Mouse (Mus musculus): ENCODE data around the gene Sphk2. TPM values are rescaled to one million over a fixed set of nuclear protein-coding genes. Genes with fewer than 3 reads are reported as not detected.
A peak's percentile ranks its signal among the peaks of the same experiment; 100 is the strongest.
"Not testable (repeated sequence)": the region's sequence is repeated elsewhere in the genome, so short reads cannot be mapped to it uniquely, and the experiment has no call there.

Gene Sphk2
- total RNA-seq, 2 experiments from 2014 or later, result 36.6 to 37.2 TPM

DNA sequence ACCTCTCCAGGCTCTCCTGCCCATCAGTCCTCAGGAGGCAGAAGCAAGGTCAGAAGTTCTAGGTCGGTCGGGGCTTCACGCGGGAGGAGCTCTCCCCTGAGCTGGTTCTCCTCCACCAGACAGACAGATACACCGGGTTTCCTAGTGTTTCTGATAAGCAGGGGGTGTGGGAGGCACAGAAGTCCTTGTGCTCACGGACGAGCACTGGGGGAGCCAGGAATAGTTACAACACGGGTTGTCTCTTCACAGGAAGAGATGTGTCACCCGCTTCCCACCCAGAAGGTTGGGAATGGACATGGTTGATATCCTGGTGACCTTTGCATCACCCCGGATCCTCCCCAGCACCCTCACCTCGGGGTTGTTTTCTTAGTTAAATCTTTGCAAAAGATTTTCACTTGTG, 28.0 kb downstream of the Sphk2 start:
- DNase-seq, result no peak

DNA sequence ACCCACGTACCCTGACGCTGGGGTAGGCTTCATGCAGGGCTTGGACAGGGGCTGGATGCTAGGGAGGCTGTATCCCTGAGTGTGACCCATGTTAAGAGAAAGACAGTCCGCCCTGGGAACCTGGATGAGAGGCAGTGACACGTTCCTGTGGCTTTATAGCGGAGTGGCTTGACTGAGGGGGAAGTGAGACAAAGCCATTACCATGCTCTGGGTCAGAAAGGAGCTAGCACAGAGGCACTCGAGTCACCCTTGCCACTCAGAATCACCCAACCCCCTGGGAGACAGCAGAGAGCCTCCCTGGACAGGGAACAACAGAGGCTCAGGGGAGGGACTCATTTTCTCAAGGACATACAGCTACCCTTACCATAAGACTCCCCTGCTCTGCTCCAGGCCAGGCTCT, 28.7 kb downstream of the Sphk2 start:
- DNase-seq, result no peak

DNA sequence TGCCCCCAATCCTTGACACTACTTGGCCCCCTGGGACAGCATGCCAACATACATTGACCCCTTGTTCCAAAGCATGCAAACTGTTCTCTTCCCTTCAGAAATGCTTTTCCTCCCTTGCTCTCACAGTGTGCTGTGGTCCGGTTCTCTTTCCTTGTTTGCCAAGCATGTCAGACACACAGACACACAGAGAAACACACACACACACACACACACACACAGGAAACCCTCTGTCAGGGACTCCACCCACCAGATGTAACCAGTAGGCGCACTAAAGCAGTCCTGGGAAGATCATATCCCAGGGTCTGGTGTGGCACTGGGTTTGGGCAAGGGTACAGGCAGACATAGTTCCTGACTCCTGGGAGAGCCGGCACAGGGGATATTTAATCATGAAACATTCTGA, 31.0 kb downstream of the Sphk2 start:
- DNase-seq, result no peak

DNA sequence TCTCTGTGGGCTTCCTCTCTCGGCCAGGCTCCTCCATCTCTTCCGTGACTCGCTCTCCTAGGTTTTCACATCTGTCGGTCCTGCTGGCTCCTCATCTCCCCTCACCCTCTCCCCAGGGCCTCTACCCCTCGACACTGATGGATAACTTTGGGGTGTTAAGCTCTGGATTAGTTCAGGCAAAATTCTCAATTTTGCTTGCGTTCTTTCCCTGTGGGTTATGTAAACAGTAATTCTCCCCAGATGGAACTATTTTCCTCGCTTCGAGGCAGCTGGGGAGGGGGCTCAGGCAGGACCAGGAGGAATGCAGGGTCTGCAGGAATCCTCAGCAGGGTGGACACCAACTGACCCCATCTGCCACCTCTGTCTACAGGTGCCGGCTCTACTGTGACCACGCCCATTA, 32.0 kb downstream of the Sphk2 start:
- DNase-seq, result no peak

DNA sequence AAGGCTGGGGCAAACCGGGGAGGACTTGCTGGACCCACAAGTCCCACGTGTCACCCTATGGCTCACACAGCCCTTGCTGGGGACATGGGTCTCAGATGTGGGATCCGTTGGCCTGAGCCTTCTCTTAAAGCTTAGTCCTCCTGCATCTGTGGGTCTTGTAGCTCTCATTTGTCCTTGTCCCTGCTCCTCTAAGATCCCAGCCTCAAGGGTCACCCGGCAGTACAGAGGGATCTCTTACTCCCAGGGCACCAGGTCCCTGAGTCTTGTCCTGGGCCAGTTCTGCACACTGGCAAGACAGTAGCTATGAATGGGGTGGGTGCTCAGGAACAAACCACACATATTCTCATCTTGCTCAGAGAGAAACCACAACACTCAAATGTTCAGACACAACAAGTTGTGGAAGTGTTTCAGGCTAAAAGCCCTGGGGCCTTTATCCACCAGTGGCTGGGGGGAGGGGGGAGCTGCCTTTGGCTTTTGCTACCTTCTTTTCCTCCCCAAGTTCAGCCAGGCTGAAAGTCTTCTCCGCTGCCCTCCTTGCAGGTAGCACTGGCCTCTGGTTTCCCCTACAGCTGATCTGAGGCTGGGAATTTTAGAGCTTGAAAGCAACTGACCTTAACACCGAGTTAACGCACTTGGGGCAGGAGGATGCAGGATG, 34.3 kb downstream of the Sphk2 start, which contains the start of gene Ntn5:
TSS of gene Ntn5 (plus strand) at position 627 of the 655 bp plus-strand sequence.
- no peak for DNase-seq

DNA sequence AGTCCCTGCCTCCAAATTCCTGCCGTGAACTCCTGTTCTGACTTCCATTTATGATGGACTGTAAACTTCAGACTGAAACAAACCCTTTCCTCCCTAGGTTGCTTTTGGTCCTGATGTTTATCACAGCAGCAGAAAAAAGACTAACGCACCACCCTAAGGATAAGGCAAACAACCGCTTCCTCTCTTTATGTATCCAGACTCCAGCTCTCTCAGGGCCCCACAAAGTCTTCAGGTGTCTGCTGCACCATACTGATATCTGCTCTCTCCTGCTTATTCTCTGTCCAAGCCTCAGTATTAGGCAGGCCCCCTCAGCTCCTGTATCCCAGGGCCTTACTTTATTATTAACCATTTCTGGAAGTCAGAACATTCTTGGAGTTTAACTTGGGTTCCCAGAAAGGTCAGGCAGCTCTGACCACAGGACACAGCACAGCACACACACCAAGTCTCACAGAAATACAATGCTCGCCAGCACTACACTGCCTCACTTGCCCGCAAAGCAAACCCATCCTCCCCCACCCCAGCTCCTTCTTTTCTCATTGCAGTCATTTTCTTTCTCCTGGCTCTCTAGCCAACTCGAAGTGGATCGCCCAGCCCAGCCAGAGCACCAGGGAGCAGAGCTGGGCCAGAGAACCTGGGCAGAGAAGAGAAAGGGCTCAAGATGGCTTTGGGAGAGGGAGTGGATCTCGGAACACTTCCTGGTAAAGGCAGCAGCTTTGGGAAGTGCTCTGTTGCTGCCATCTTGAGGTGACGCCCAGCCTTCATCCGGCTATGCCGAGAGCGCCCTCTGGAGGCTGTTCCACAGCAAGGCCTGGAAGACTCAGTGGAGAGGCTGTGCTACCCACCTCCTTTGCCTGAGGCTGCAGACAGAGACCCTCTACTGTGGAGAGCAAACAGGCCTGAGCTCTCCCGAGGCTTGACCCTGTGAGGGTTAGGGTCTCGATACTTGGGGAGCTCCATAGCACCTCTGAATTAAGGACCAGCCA, 35.4 kb downstream of the Sphk2 start:
- peak; percentile 80 to 84 for DNase-seq

DNA sequence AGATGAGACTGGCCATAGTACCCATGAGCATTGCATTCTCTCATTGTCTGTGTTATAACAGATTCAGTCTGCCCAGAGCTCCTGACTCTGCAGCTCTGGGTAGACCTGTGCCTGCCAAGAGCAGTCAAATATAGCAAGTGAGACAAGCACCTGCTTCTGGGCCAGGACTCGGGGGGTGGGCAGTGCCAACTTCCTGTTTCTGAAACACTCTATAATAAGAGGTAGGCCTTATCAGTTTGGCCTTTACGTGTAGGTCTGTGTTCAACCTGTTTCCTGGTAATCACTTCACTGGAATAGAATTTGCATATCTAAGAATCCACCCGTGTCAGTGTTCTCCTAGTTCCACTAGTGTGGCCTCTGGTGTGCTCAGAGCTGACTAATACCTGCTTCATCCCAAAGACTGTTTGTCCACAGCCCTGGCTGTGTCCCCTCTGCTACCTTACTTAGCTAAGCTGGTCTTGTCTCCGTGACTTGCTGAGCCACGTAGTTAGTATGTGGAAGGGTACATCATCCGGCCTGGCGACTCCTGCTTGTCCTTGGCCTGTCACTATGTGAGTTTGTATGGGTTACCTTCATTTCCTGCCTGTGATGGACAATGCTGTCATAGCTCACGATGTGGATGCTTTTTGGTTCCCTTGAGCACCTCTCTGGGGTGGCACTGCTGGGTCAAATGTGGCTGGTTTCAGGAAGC, 36.6 kb downstream of the Sphk2 start:
- no peak for DNase-seq

DNA sequence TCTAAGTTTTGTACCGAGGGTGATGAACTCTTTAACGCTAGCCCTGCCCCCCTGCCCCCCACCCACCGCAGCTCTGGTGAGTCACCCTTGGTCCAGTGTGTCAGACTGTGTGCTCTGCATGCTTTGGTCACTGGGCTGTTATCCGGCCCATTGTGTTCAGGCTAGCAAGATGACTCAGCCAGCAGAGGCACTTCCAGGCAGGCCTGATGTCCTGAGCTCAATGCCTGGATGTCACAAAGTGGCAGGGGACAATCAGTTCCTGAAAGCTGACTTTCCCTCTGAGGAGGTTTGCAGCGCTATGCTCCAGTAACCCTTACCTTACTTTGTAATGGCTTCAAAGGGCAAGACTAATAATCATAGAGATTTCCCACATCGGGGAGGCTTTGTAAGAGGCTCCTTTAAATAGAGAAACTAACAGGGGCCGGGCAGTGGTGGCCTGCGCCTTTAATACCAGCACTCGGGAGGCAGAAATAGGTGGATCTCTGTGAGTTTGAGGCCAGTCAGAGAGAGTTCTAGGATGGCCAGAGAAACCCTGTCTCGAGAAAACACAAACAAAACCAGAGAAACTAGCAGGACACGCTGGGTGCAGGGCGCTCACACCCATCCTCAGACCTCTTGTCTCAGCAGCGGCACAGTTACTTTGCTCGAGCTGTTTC, 37.7 kb downstream of the Sphk2 start:
- DNase-seq, result no peak

DNA sequence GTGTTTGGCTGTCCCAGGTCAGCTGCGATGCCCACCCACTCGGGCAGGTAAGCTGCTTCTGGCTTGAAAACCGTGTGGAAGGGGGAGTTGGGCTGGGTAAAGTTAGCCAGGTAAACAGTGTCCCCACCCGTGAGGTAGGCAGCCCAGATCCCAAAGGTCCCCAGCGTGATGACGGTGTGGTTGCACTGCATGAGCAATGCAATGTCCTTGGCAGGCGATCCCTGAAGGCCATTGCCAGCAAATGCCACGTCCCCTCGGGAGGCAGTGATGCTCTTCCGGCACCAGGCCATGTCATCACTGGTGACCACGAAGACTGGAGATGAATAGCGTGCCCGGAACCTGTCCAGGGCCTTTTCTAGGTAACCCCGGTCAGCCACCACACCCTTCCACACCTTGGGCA, 39.3 kb downstream of the Sphk2 start:
- DNase-seq, result no peak

DNA sequence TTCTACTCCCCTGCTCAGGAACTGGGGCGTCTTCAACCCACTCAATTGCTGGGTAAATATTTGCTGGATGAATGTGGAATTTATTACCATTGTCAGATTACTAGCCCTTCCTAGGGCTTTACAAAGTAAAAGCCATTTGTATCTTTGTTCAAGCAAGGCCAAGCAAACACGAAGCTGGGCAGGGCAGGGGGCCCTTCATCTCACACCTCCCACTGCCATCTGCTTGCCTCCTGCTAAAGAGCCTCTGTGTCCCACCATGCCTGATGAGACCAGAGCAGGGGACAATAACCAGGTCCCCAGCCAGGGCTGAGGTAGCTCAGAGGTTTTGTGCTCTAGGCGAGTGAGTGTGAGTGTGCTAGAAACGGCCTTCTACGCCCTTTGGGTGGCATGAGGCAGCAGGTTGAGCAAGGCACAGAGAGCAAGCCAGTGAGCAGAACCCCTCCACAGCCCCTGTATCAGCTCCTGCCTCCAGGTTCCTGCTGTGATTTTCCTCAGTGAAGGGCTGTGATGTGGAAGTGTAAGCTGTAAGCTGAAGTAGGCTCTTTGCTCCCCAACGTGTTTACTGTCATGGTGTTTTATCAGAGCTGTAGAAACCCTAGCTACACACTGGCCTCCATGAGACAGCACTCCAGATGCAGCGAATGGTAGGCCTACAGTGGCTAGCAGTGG, 40.0 kb downstream of the Sphk2 start:
- DNase-seq, result no peak

DNA sequence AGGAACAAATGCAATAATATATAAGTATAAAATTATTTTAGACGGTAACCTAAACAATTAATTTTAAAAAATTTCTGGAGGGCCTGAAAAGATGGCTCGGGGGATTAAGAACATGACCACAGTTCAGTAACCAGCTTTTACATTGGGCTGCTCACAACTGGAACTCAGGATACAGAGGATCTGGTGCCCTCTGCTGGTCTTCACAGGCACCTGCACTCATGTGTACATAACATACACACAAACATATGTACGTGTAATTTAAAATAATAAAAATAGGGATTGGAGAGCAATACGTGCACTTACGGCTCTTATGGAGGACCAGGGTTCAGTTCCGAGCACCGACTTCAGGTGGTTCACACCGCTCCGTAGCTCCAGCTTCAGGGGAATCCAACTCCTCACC, 48.9 kb downstream of the Sphk2 start:
- no peak for DNase-seq

DNA sequence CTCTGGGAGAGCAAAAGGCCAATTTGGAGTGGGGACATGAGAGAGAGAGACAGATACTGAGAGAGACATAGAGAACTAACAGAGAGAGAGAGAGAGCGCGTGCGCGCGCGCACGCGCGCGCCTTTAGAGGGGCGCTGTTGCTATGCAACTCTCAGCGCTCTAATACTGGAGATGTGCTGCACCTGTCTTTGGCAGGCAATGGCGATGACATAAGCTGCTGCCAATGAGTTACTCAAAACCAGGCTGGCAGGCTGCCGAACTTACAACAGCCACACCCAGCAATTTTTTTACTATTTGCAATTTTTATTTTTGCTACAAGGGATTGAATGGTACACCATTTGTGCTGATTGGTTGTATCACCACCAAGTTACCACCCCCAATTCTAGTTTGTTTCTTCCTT, 50.0 kb downstream of the Sphk2 start:
- no peak for DNase-seq

DNA sequence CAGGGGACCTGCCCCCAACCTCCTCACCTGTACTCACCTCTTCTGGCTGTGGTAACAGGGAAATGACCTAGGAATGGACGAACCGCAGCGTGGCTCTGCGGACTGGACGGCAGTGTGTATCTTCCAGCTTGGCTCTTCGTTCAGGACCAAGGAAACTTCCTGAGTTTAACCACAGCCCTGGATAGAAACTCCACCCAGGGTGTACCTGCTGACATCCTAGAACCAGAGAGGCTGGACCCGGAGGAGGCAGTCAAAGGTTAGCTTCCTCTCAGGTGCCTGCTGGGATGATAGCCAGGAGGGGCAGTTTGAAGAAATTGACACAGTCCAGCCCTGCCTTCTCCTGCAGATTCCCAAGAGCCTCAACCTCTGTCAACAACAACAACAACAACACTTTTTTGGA, 51.6 kb downstream of the Sphk2 start, which contains the start of gene Fut2:
TSS of gene Fut2 (minus strand) at position 234 of the 400 bp plus-strand sequence.
- DNase-seq, result no peak

DNA sequence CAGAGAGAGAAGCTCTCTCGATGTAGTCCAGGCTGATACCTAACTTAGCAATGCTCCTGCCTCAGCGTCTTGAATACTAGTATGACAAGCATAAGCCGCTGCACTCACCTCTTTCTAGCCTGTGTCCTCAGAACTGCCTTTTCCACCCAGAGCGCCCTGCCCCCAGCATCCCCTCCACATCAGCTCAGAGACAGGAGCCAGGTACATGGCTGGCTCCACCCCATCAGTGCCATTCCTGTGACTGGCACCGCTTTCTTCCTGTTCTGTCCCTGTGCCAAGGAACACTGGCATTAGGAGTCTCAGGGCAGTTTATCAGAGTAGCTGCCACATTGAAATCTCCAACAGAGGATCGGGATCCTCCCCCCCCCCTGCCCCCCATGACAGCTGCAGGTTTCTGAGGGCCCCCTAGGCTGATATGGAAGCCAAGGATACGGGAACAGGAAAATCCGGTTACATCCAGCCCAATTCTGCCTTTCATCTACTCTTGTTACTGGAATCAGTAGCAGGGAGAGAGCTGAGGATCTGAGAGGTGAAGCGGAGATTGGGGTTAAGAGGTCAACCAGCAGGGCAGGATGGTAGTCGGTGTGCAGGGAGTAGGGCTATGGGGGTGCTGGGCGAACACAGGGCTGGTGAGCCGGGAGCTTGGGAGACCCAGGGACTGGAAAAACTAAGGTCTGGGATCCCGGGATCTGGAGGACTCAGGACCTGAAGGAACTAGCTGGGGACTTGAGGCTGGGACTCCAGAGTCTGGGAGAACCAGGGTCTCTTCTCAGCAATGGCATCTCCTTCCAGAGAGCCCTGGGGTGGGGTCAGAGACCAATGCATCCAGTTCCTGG, 52.3 kb downstream of the Sphk2 start:
- no peak for DNase-seq

DNA sequence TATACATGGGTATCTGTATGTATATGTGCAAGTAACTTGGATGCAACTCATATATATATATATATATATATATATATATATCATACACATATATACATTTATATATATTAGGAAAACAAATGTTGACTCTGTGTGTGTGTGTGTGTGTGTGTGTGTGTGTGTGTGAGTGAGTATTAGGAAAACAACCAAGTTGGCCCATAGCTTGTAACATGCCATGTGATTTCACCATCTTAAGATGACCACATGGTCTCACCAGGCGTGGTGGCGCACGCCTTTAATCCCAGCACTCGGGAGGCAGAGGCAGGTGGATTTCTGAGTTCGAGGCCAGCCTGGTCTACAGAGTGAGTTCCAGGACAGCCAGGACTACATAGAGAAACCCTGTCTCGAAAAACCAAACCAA, 56.1 kb downstream of the Sphk2 start:
- not testable (repeated sequence) for DNase-seq

DNA sequence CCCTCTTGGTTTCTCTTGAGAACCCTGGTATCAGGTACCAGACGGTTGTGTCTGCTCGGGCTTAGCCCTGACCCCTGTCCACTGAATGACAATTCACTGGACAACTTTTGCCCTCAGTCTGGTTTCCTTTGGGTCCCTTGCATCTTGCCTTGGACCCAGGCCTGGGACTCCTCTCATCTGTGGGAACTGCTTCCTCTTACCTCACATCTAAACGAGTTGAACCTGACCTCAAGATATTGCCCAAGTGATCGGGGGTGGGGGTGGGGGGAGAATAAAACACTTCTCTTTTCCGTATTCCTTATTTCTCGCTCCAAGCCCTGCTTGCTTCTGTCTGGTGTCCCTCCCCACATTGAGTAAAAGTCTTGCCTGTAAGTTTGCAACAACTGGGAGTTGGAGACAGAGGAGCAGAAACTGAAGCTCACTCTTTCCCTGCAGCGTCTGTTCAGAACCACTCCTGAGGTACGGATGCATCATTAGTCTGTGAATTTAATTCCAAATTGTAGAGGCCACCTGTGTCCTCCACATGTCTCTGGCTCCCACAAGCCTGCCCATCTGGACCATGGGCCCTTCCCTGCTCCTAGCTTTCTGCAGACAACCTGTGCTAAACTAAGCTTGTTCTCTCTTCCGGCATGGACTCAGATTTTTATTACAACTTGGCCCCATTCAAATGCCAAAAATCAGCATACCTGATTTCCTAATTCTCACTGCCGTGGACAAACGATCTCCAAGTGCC, 56.9 kb downstream of the Sphk2 start:
- no peak for DNase-seq

Data from layer of hippocampus, postnatal 36 days (tissue).